Mouse (Mus musculus) CH12.LX (cell line): ENCODE measurements around the gene Cyp2c23.

Experiments
- CTCF ChIP-seq, 2 experiments: IDR thresholded peaks in 1 of 2; conservative IDR thresholded peaks in 1 of 2; 2 replicates each; pipeline ENCODE4 v1.5.1; 2011 to 2012; ENCODE audit warnings: low read depth in 2 of 2, low read length in 2 of 2, improper control_type of control experiment in 1 of 2, inconsistent platforms in 1 of 2, mild to moderate bottlenecking in 1 of 2, moderate library complexity in 1 of 2
- JUN ChIP-seq: IDR thresholded peaks from 2 replicates; pipeline ENCODE4 v1.6.1; 2011; ENCODE audit warnings: low read depth, mild to moderate bottlenecking, low read length, improper control_type of control experiment, moderate library complexity; ENCODE audit not compliant: insufficient read depth
- MAX ChIP-seq: IDR thresholded peaks from 2 replicates; pipeline ENCODE4 v1.6.1; 2011; ENCODE audit warnings: low read length, improper control_type of control experiment
- POLR2A ChIP-seq: IDR thresholded peaks from 2 replicates; pipeline ENCODE4 v1.6.1; 2011; ENCODE audit warnings: low read depth, mild to moderate bottlenecking, improper control_type of control experiment, low read length
- POLR2AphosphoS2 ChIP-seq: IDR thresholded peaks from 2 replicates; pipeline ENCODE4 v1.6.1; 2011; ENCODE audit warnings: low read depth, low read length, improper control_type of control experiment
- UBTF ChIP-seq: IDR thresholded peaks from 2 replicates; pipeline ENCODE4 v1.6.1; 2012; ENCODE audit warnings: low read depth, mild to moderate bottlenecking, inconsistent platforms, low read length, improper control_type of control experiment, moderate library complexity
- USF1 ChIP-seq: IDR thresholded peaks from 2 replicates; pipeline ENCODE4 v1.6.1; 2014; ENCODE audit warnings: low read depth, mild to moderate bottlenecking, inconsistent platforms, low read length, improper control_type of control experiment

GRCm38 (mm10) chr19:43973711-43974110 is 55.3 kb downstream of the Cyp2c23 start:
- TF ChIP-seq UBTF, result no peak
- TF ChIP-seq POLR2AphosphoS2, result no peak
- TF ChIP-seq CTCF (conservative IDR thresholded peaks at IDR 0.05 in 1 of 2, IDR thresholded peaks at IDR 0.05 in 1 of 2; ENCODE audit: low read depth in 2 of 2, low read length in 2 of 2), result no peak
- TF ChIP-seq USF1, result no peak
- no peak for TF ChIP-seq JUN
- no peak for TF ChIP-seq POLR2A
- TF ChIP-seq MAX, result no peak
